In genomic region chr12:76822002-76822650, GRCm38 (mm10) we compare ENCODE assay signal across 8 mouse cellular contexts. TPM values are rescaled to one million over a fixed set of nuclear protein-coding genes. Genes with fewer than 3 reads are reported as not detected.
DNase-seq lines count a peak whose midpoint lies in the region; ATAC-seq lines count a peak whose summit lies in the region.

No protein-coding gene starts in this region.

- H3K9me3 ChIP-seq in midbrain, embryonic 12.5 days = no peaks in the 10 kb centered on the region

- WGBS in midbrain, embryonic 12.5 days = under 1% methylated on average over 35 of the region's 66 CpGs

- DNase-seq in layer of hippocampus, adult 18-20 months (ENCODE audit: low spot score in 2 of 2) = peak; percentile 44 to 56
- DNase-seq in layer of hippocampus, adult 9-10 months (ENCODE audit: low spot score) = no peak
- DNase-seq in ZHBTc4 (ENCODE audit: low read depth, low spot score) = peak; percentile 52
- peak; percentile 55 for DNase-seq in embryo, embryonic 9.5 days (ENCODE audit: extremely low spot score)
- peak; percentile 47 to 52 for DNase-seq in heart, postnatal 14 days
- peak; percentile 42 to 53 for DNase-seq in left cerebral cortex, postnatal 25 days (ENCODE audit: low spot score in 2 of 2)
- peak; percentile 17 for DNase-seq in thymus, postnatal 25 days

- intact Hi-C loops in heart, postnatal 14 days (cut with DNase I) = no loop called here
- intact Hi-C loops in left cerebral cortex, postnatal 25 days (cut with DNase I) = no loop called here

- H3K27ac ChIP-seq in midbrain, embryonic 12.5 days (replicated peaks) = peak overlapping the region; percentile 15; the same call in 1 of the 2 replicates

- no peaks in the 10 kb centered on the region for H3K36me3 ChIP-seq in midbrain, embryonic 12.5 days

- peak overlapping the region; percentile 60 for H3K4me3 ChIP-seq in midbrain, embryonic 12.5 days

- H3K4me1 ChIP-seq in midbrain, embryonic 12.5 days = peaks cover 26% of the 10 kb centered on the region

- peak overlapping the region; percentile 76 for H3K9ac ChIP-seq in midbrain, embryonic 12.5 days (replicated peaks)

- peak overlapping the region; percentile 87 for H3K4me2 ChIP-seq in midbrain, embryonic 12.5 days (replicated peaks)

- peaks cover 67% of the 10 kb centered on the region for H3K27me3 ChIP-seq in midbrain, embryonic 12.5 days

- peak; percentile 79 for ATAC-seq in midbrain, embryonic 12.5 days (ENCODE audit: low FRiP score, low read depth)

RNA-seq across cellular contexts. Expression of gene Rab15, which starts 0.6 kb away (rescaled TPM):
- total RNA-seq in layer of hippocampus, adult 18-20 months (2021) = 100 to 1,000 TPM; 187 to 197 TPM
- 1 to 10 TPM in 1 of 2 experiments, under 1 TPM in 1; 0.86 to 1.8 TPM for total RNA-seq in heart, postnatal 14 days (2021)
- 100 to 1,000 TPM; 267 to 271 TPM for total RNA-seq in left cerebral cortex, postnatal 25 days (2021)
- polyA plus RNA-seq in midbrain, embryonic 12.5 days (2016; fragmentation: Nextera tagmentation; extraction: Ambion mirVana) = 14.7 and 16.0 TPM in 2 replicates

RNA-seq across cellular contexts. Expression of gene Gpx2, which starts 26.8 kb away (rescaled TPM):
- total RNA-seq in layer of hippocampus, adult 18-20 months (2021) = under 1 TPM in 1 of 2 experiments, not detected in 1; 0.51 TPM
- not detected for total RNA-seq in heart, postnatal 14 days (2021)
- total RNA-seq in left cerebral cortex, postnatal 25 days (2021) = under 1 TPM; 0.14 TPM
- polyA plus RNA-seq in midbrain, embryonic 12.5 days (2016; fragmentation: Nextera tagmentation; extraction: Ambion mirVana) = not detected in 2 replicates

RNA-seq across cellular contexts. Expression of gene Fntb, which starts 56.7 kb away (rescaled TPM):
- total RNA-seq in layer of hippocampus, adult 18-20 months (2021) = 10 to 100 TPM; 25.1 to 26.8 TPM
- 10 to 100 TPM; 15.2 to 18.9 TPM for total RNA-seq in heart, postnatal 14 days (2021)
- 10 to 100 TPM; 23.3 to 28.3 TPM for total RNA-seq in left cerebral cortex, postnatal 25 days (2021)
- polyA plus RNA-seq in midbrain, embryonic 12.5 days (2016; fragmentation: Nextera tagmentation; extraction: Ambion mirVana) = 34.7 and 36.9 TPM in 2 replicates

RNA-seq across cellular contexts. Expression of gene Churc1, which starts 56.8 kb away (rescaled TPM):
- total RNA-seq in layer of hippocampus, adult 18-20 months (2021) = 10 to 100 TPM; 34.7 to 37.7 TPM
- total RNA-seq in heart, postnatal 14 days (2021) = 10 to 100 TPM; 81.6 to 88.1 TPM
- 10 to 100 TPM; 32.0 to 34.3 TPM for total RNA-seq in left cerebral cortex, postnatal 25 days (2021)
- polyA plus RNA-seq in midbrain, embryonic 12.5 days (2016; fragmentation: Nextera tagmentation; extraction: Ambion mirVana) = 81.4 and 89.3 TPM in 2 replicates

Comparison
In these comparisons a context has a peak if more than half of its experiments do, and no peak if none do; other contexts are left out.
1. RNA of gene Rab15, which starts 0.6 kb away (total RNA-seq): 267 to 271 TPM in left cerebral cortex, postnatal 25 days and 187 to 197 TPM in layer of hippocampus, adult 18-20 months; 0.86 to 1.8 TPM in heart, postnatal 14 days; every median in the first group is over 10 times any median in the second.